Mouse (Mus musculus): ENCODE measurements around the gene Tubb4a. TPM values are rescaled to one million over a fixed set of nuclear protein-coding genes. Genes with fewer than 3 reads are reported as not detected.

Tubb4a gene
- total RNA-seq (2023) = not detected

DNA sequence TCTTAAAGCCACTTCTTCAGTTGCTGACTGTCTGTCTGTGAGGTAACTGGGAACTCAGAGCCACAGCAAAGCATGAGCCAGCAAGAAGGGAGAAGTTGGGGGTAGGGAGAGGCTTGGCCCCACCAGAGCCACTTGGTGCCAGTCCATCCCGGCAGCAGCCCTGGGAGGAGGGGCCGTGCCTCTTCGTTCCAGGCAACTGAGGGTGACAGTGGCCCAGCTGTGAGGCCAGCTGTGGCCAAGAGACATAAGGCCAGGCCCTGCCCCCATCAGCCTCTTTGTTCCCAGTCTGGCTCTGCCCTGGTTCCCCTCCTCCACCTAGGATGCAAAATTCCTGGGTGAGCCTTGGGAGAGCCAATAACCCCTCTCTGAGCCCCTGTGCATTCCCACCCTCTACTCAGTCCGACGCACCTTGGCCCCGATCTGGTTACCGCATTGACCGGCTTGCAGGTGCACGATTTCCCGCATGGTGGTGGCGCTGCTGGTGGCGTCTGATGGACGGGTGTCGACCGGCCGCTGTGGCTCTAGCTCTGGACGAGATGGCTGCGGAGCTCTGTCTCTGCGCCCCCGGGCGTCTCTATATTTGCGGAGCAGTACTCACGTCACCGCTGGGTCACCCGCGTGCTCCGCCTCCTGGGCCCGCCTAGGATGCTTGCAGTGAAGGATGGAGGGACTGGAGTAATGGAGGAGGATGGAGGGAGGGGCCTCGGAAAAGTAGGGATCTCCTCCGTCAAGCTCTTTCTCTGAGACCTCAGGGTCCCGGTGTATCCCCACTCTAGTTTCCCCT is at the start of gene Tubb4a:
Tubb4a (minus strand) TSS at position 734 of the 784 bp plus-strand sequence.

DNA sequence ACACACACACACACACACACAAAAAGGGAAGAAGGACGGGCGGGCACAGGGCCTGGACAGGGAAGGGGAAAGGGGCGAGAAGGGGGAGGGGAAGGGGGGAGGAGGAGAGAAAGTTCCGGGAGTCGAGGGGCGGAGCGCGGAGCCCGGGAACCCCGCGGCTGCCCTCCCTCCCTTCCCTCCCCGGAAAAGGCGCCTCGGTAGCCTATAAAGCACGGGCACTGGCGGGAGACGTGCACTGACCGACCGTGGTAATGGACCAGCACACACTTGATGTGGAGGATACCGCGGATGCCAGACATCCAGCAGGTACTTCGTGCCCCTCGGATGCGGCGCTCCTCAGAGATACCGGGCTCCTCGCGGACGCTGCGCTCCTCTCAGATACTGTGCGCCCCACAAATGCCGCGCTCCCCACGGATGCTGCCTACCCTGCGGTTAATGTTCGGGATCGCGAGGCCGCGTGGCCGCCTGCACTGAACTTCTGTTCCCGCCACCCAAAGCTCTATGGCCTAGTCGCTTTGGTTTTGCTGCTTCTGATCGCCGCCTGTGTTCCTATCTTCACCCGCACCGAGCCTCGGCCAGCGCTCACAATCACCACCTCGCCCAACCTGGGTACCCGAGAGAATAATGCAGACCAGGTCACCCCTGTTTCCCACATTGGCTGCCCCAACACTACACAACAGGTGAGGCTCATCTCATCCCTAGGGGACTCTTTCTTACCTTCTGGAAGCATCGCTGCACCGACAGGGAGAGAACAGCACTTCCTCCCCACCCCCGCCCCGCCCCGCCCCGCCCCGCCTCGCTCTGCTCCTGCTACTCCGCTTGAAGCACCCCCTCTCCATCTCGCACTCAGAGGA is 17.8 kb upstream of the Tubb4a start, which contains the start of gene Tnfsf9:
Tnfsf9 (plus strand) TSS at position 145 of the 854 bp plus-strand sequence.

DNA sequence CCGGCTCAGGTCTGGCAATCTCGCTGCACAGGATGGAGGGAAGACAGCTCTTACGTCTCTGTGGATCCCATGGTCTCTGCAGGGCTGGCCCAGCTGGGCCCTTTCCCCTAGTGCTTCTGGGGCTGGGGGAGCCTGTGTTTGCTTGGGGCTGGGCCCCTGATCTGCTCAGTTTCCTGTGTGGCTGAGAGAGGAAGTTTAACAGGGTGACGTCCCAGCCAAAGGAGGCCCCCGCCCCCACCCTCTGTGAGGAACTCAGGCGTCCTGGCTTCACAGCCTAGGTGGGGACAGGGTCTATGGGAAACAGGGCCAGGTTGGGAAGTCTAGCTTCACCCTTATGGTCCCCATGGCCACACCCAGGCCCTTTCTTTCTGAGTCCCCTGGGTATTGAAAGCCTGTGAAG is 9.2 kb downstream of the Tubb4a start, which contains the start of gene Dennd1c:
Dennd1c (minus strand) TSS at position 179 of the 400 bp plus-strand sequence.

DNA sequence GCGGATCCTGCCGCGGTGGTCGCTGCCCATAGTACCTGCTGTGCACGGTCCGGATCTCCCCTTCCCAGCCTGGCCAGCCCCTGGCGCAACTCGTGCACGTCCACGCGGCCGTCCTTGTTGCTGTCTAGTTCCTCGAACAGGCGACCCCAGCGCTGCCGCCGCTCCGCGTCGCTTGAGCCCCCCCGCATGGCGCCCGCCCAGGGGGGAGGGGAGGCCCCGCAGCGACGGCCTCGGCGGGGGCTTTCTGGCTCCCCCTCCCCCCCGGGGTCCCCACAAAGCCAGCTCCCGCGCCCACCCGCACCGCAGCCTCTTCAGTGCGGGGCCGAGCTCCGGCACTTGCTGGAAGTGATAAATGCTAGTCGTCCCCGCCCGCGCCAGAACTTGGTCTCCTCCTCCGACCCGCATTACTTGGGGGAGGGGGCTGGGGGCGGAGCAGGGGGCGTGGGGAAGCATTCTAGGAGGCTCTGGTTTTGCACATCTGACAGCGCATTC is 28.1 kb downstream of the Tubb4a start, which contains the start of gene Slc25a23:
Slc25a23 (minus strand) TSS at position 378 of the 492 bp plus-strand sequence.

DNA sequence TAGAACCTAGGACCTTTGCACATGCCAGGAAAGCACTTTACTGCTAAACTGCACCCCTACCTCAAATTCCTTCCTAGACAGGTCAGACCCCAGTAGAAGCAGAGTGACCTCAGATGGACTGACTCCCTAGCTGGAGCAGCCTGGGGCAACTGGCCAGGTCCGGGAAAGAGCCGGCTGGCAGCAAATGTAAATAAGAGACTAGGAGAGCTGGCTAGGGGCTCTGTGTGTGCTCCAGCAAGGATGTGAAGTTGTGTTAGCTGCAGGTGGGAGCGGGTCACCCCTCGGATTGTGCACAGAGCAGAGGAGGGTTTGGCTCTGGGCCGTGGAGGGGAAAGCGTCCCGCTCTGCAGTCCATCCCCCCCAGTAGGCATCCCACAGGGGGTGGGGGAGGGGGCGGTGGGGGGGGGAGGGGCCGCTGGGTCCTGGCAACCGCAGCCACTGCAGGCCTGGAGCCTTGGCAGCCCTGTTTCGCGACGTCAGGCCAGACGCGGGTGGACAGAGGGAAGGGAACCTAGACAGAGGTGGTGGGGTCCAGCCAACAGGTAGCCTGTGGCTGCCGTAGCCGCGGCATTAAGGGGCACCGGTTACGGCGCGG is 28.6 kb downstream of the Tubb4a start, which contains the start of gene Crb3:
Crb3 (plus strand) TSS at position 215 of the 595 bp plus-strand sequence.

DNA sequence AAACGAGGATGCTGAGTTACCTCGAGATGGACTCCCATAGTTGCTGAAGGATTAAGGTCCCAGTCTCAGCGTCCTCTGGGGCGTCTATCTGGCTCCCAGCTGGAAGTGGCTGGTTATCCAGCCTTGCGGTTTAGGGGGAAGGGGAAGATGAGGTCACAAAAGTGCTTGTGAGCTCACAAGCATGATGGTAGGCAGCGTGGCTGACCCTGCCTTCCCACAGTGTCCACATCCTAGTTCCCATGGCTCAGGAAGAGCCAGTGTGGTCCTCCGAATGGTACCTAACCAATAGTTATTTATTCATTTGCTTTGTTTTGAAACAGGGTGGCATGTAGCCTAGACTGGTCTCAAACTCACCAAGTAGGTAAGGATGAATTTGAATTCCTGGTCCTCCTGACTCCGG is 46.0 kb downstream of the Tubb4a start, which contains the start of gene Slc25a41:
Slc25a41 (minus strand) TSS at position 101 of the 400 bp plus-strand sequence.

DNA sequence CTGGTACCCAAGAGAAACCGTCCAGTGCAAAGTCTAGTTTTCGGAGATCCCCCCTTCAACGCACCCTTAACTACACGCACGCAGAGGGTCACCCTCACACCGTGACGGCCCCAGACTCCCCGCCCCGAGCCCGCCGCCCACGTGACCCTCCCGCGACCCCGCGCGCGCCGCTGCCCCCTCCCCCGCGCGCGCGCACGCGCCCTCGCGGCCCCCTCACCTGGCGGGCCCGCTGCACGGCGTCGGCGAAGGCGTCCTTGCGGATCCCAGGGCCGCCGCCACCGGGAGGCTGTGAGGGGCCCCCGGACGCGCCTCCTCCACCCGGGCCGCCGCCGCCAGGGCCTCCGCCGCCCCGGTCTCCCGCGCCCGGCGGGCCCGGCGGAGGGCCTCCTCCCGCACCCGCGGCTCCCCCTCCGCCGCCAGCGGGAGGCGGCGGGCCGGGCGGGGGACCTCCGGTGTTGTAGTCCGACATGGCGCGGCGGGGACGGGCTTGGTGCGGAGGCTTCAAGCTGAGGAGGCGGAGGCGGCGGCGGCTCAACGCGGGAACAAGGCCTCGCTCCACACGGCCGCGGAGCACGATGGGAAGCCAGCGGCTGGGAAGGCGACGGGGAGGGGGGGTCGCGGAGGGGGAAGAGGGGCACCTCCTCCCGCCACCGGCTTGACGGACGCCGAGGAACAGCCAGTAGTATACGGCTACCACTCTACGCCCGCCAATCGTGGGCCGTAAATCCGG is 56.5 kb downstream of the Tubb4a start, which contains the start of gene Khsrp:
Khsrp (minus strand) TSS at position 592 of the 730 bp plus-strand sequence.

Other genes starting within 250 kb of the Tubb4a start
- not detected for gene Acsbg2, start 213.3 kb downstream of the Tubb4a start, total RNA-seq (2023)
- under 1 TPM in 1 of 2 experiments, not detected in 1; 0.24 TPM for gene 1700061G19Rik, start 212.3 kb downstream of the Tubb4a start, total RNA-seq (2023)
- 10 to 100 TPM; 27.3 to 28.0 TPM for gene Mllt1, start 152.4 kb downstream of the Tubb4a start, total RNA-seq (2023)
- gene Acer1, start 105.7 kb downstream of the Tubb4a start, total RNA-seq (2023) = not detected
- 10 to 100 TPM; 12.6 to 19.9 TPM for gene Clpp, start 97.5 kb downstream of the Tubb4a start, total RNA-seq (2023)
- gene Alkbh7, start 90.4 kb downstream of the Tubb4a start, total RNA-seq (2023) = 10 to 100 TPM; 11.1 to 12.4 TPM
- 1 to 10 TPM in 1 of 2 experiments, not detected in 1; 1.6 TPM for gene Pspn, start 87.8 kb downstream of the Tubb4a start, total RNA-seq (2023)
- 10 to 100 TPM; 46.9 to 54.3 TPM for gene Gtf2f1, start 76.5 kb downstream of the Tubb4a start, total RNA-seq (2023)
- not detected for gene Gm17949, start 76.3 kb downstream of the Tubb4a start, total RNA-seq (2023)
- 100 to 1,000 TPM in 1 of 2 experiments, 10 to 100 TPM in 1; 98.9 to 101 TPM for gene Khsrp, start 56.3 kb downstream of the Tubb4a start, total RNA-seq (2023)
- not detected for gene Slc25a41, start 46.1 kb downstream of the Tubb4a start, total RNA-seq (2023)
- not detected for gene Crb3, start 28.7 kb downstream of the Tubb4a start, total RNA-seq (2023)
- 1 to 10 TPM; 4.1 to 5.2 TPM for gene Slc25a23, start 27.9 kb downstream of the Tubb4a start, total RNA-seq (2023)
- 100 to 1,000 TPM; 114 to 120 TPM for gene Dennd1c, start 9.3 kb downstream of the Tubb4a start, total RNA-seq (2023)
- 10 to 100 TPM; 15.9 to 16.5 TPM for gene Tnfsf9, start 17.5 kb upstream of the Tubb4a start, total RNA-seq (2023)
- gene Cd70, start 62.0 kb upstream of the Tubb4a start, total RNA-seq (2023) = not detected
- gene Tnfsf14, start 106.4 kb upstream of the Tubb4a start, total RNA-seq (2023) = 1 to 10 TPM; 7.6 to 8.0 TPM
- 100 to 1,000 TPM; 192 to 277 TPM for gene C3, start 140.4 kb upstream of the Tubb4a start, total RNA-seq (2023)
- 10 to 100 TPM; 68.4 to 72.0 TPM for gene Gpr108, start 160.7 kb upstream of the Tubb4a start, total RNA-seq (2023)
- gene Trip10, start 161.7 kb upstream of the Tubb4a start, total RNA-seq (2023) = 10 to 100 TPM; 13.1 to 15.9 TPM
- 100 to 1,000 TPM; 176 to 191 TPM for gene Vav1, start 191.3 kb upstream of the Tubb4a start, total RNA-seq (2023)